Mouse (Mus musculus) liver, embryonic 14.5 days (tissue): ENCODE data around the gene Esr2. TPM values are rescaled to one million over a fixed set of nuclear protein-coding genes. Genes with fewer than 3 reads are reported as not detected.
A peak's percentile ranks its signal among the peaks of the same experiment; 100 is the strongest.

Experiments
- ATAC-seq: fragments of 200-750 bp; cut with Nextera tagmentation; 2 replicates; pipeline ENCODE4 v1.8.0; 2017; ENCODE audit warnings: moderate number of reproducible peaks, mild to moderate bottlenecking, moderate library complexity; ENCODE audit not compliant: insufficient read depth
- DNase-seq, 3 experiments: peaks; one replicate each; pipeline ENCODE4 v3.0.0-alpha.2; 2012 to 2013; ENCODE audit warnings: low read depth in 3 of 3, low spot score in 3 of 3
- H3K27ac ChIP-seq: fragments of 300-500 bp; sonication (generic); 2 replicates; pipeline ENCODE4 v1.5.1; 2014; ENCODE audit warnings: moderate library complexity, mild to moderate bottlenecking, control low read depth, inconsistent platforms
- H3K27me3 ChIP-seq: fragments of 300-500 bp; sonication (generic); 2 replicates; pipeline ENCODE4 v1.6.1; 2014; ENCODE audit warnings: mild to moderate bottlenecking, low read length, moderate library complexity; ENCODE audit not compliant: control insufficient read depth, insufficient read depth
- H3K36me3 ChIP-seq: fragments of 300-500 bp; sonication (generic); replicated peaks from 2 replicates; pipeline ENCODE4 v1.6.1; 2014; ENCODE audit warnings: low read depth; ENCODE audit not compliant: control insufficient read depth, insufficient read depth
- H3K4me1 ChIP-seq, 2 experiments: fragments of 200-500 bp in 1 of 2; fragments of 300-500 bp in 1 of 2; sonication (generic) in 1 of 2; replicated peaks; 2 replicates each; pipeline ENCODE4 v1.6.1; 2012 to 2014; ENCODE audit warnings: antibody characterized with exemption in 1 of 2, inconsistent platforms in 1 of 2, low read length in 1 of 2; ENCODE audit not compliant: control insufficient read depth in 2 of 2, insufficient read depth in 2 of 2
- H3K4me2 ChIP-seq: fragments of 300-500 bp; sonication (generic); 2 replicates; pipeline ENCODE4 v1.6.1; 2014; ENCODE audit warnings: low read depth, mild to moderate bottlenecking, control low read depth, moderate library complexity
- H3K4me3 ChIP-seq, 2 experiments: fragments of 200-500 bp in 1 of 2; fragments of 300-500 bp in 1 of 2; sonication (generic) in 1 of 2; 2 replicates each; pipeline ENCODE4 v1.5.1; 2012 to 2014; ENCODE audit warnings: low read depth in 2 of 2, low read length in 2 of 2, mild to moderate bottlenecking in 2 of 2, control low read depth in 1 of 2, inconsistent platforms in 1 of 2, moderate library complexity in 1 of 2; ENCODE audit not compliant: insufficient read depth in 1 of 2
- H3K9ac ChIP-seq: fragments of 300-500 bp; sonication (generic); replicated peaks from 2 replicates; pipeline ENCODE4 v1.6.1; 2014; ENCODE audit warnings: mild to moderate bottlenecking, control low read depth, moderate library complexity
- H3K9me3 ChIP-seq: fragments of 300-500 bp; sonication (generic); 2 replicates; pipeline ENCODE4 v1.6.1; 2016; ENCODE audit warnings: low read length, mixed read lengths; ENCODE audit not compliant: control insufficient read depth
- CTCF ChIP-seq: IDR thresholded peaks from 2 replicates; pipeline ENCODE4 v1.5.1; 2016; ENCODE audit warnings: antibody characterized with exemption, low read depth, control low read depth
- EP300 ChIP-seq: IDR thresholded peaks from 2 replicates; pipeline ENCODE4 v1.6.1; 2016; ENCODE audit warnings: antibody characterized with exemption, low read depth
- WGBS: fragments of 180-500 bp; shearing (Covaris S2); extraction: QIAGEN DNeasy Blood & Tissue Kit; methylation state at CpG from one replicate; pipeline ENCODE4 v1.1.7; 2014; ENCODE audit not compliant: insufficient replicate concordance; 5-methylcytosine and 5-hydroxymethylcytosine counted together
- polyA plus RNA-seq, 2 experiments: library from polyadenylated mRNA; depleted of rRNA in 1 of 2; stranded (reverse) in 1 of 2; unstranded in 1 of 2; fragments of >200 nt; fragmentation: Nextera tagmentation in 1 of 2; extraction: Ambion mirVana in 1 of 2; gene quantifications; 2 replicates each; pipeline versions ENCODE4 v1.2.1 to v1.2.3; 2012 to 2014

Gene Esr2
- polyA plus RNA-seq, 2 experiments = 0.01 TPM; not detected in 1

GRCm38 (mm10) chr12:76081557-76082211 is 95.4 kb downstream of the Esr2 start:
- DNase-seq (no peak), ATAC-seq (no peak)
- no peak for TF ChIP-seq CTCF
- TF ChIP-seq EP300 = no peak
- Histone ChIP-seq H3K4me3 (no peak overlapping the region), H3K9me3 (no peaks in the 10 kb centered on the region), H3K9ac (no peak overlapping the region), H3K27ac (no peak overlapping the region), H3K36me3 (no peaks in the 10 kb centered on the region), H3K4me2 (peak overlapping the region; percentile 22), H3K27me3 (no peaks in the 10 kb centered on the region; the same call in 1 of the 2 replicates), H3K4me1 (no peaks in the 10 kb centered on the region)
- 15% methylated on average over 22 of the region's 22 CpGs for WGBS

- 45% methylated on average over 14 of the region's 14 CpGs for WGBS
- Histone ChIP-seq H3K9me3 (no peaks in the 10 kb centered on the region), H3K4me2 (peak overlapping the region; percentile 22), H3K4me3 (no peak overlapping the region), H3K27me3 (no peaks in the 10 kb centered on the region; the same call in 1 of the 2 replicates), H3K4me1 (no peaks in the 10 kb centered on the region), H3K36me3 (no peaks in the 10 kb centered on the region), H3K9ac (no peak overlapping the region), H3K27ac (no peak overlapping the region)
- no peak for DNase-seq
- ATAC-seq = no peak
- TF ChIP-seq CTCF (no peak), EP300 (no peak)
Observed at GRCm38 (mm10) chr12:76080876-76081556, 96.0 kb downstream of the Esr2 start.

GRCm38 (mm10) chr12:76073981-76074380 is 103.1 kb downstream of the Esr2 start:
- no peaks in the 10 kb centered on the region for H3K9me3 ChIP-seq
- ATAC-seq = no peak
- DNase-seq = no peak
- no peaks in the 10 kb centered on the region for H3K36me3 ChIP-seq
- H3K27me3 ChIP-seq = no peaks in the 10 kb centered on the region
- 51% methylated on average over 7 of the region's 7 CpGs for WGBS
- no peak overlapping the region for H3K4me3 ChIP-seq
- TF ChIP-seq CTCF (no peak), EP300 (no peak)
- no peak overlapping the region for H3K4me2 ChIP-seq
- no peaks in the 10 kb centered on the region for H3K4me1 ChIP-seq
- no peak overlapping the region for H3K27ac ChIP-seq
- H3K9ac ChIP-seq = no peak overlapping the region

GRCm38 (mm10) chr12:76073066-76073826 is 103.8 kb downstream of the Esr2 start:
- Histone ChIP-seq H3K9ac (no peak overlapping the region), H3K27ac (no peak overlapping the region), H3K36me3 (no peaks in the 10 kb centered on the region), H3K9me3 (no peaks in the 10 kb centered on the region), H3K4me2 (no peak overlapping the region), H3K4me3 (no peak overlapping the region), H3K4me1 (no peaks in the 10 kb centered on the region), H3K27me3 (no peaks in the 10 kb centered on the region)
- no peak for ATAC-seq
- no peak for DNase-seq
- WGBS = 33% methylated on average over 13 of the region's 13 CpGs
- TF ChIP-seq EP300 (no peak), CTCF (no peak)
